Mouse (Mus musculus): ENCODE data around the gene Upk3a. TPM values are rescaled to one million over a fixed set of nuclear protein-coding genes. Genes with fewer than 3 reads are reported as not detected.

The Upk3a gene
- polyA plus RNA-seq, 1 experiment from 2014 or later, result 0.47 TPM

DNA sequence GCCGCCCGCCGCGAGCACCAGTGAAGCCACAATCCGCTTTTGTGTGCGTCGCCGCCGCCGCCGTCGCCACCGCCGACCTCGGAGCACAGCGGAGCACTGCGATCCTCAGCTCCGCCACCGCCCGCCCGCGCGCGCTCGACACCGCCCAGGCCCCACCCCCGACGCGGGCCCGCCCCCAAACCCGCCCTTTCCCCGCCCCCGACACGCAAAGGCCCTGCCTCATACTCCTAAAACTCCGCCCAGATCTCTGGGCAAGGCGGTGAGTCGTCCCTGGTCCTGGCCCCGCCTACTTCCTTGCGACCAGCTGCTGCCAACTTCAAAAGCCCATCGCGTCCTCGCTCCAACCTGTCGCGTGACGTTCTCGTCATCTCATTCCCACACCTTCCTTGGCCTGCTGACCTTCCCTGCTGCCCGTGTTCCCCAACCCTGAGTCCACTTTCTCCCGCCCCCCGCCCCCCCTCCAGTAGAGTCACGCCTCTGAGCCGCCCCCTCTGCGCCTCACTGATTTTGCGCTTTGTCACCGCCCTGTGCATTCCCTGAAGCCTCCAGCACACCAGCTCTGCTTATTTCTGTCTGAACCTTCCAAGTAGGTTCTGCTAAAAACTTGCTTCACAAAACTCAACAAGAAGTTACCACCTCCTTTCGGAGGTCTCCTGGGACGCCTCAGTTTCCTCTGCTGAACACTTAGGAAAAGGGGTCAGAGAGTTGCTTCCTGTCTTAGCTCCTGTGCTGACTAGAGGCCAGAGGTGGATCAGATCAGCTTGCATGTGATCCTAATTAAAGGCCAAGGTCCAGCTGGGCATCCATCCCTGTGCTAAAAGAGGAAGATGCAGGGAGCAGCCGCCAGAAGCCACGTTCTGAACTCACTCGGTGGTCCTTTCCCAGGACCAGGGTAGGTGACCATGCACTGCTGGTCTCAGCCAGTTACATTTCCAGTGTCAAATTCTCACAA is 28.8 kb upstream of the Upk3a start, which contains the start of gene 5031439G07Rik:
Gene 5031439G07Rik, minus strand, starts transcription at position 678 of the 952 bp plus-strand sequence.
- WGBS, result 2% methylated on average over 59 of the region's 59 CpGs
- Histone ChIP-seq H3K9me3 (no peaks in the 10 kb centered on the region), H3K27me3 (ENCODE audit: insufficient read depth, poor library complexity, severe bottlenecking) (peaks cover 13% of the 10 kb centered on the region; the same call in 1 of the 2 replicates), H3K4me1 (replicated peaks) (peaks cover 44% of the 10 kb centered on the region), H3K27ac (peak within 1 kb of the TSS; percentile 91), H3K36me3 (0 out of 2 replicates have a peak, but pooled peaks cover 5% of the 10 kb centered on the region), H3K4me3 (peak within 1 kb of the TSS; percentile 89)
- peak; percentile 96 for DNase-seq (ENCODE audit: low spot score)

- no peak overlapping the region for H3K27ac ChIP-seq
- whole genome bisulfite sequencing, result 65% methylated on average over 3 of the region's 3 CpGs
- no peak for DNase-seq (ENCODE audit: low spot score)
- H3K36me3 ChIP-seq, result 0 out of 2 replicates have a peak, but pooled peaks cover 5% of the 10 kb centered on the region
- peaks cover 35% of the 10 kb centered on the region for H3K4me1 ChIP-seq (replicated peaks)
- no peaks in the 10 kb centered on the region for H3K9me3 ChIP-seq
- peak overlapping the region; percentile 89; the same call in 1 of the 2 replicates for H3K4me3 ChIP-seq
- H3K27me3 ChIP-seq (ENCODE audit: insufficient read depth, poor library complexity, severe bottlenecking), result peaks cover 16% of the 10 kb centered on the region; the same call in 1 of the 2 replicates
Observed at GRCm38 (mm10) chr15:84989098-84989497, 27.8 kb upstream of the Upk3a start.

DNA sequence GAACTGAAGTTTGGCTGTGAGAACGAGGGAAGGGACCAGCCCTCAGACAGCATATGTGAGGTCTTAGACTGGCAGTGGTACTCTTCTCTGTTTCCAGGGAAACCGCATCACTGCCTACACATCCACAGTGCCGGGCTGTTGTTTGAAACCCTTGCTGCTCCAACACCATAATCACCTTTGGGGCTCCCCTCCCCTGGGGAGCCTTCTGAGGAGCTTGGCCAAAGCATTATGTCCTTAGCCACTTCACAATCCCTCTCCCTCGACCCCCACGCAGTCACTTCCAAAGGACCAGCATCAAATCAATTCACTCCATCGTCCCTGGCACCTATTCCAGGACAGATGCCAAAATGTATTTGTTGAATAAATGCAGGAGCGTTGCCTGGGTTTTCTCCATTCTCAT is 27.2 kb upstream of the Upk3a start:
- Histone ChIP-seq H3K4me3 (no peak overlapping the region), H3K36me3 (0 out of 2 replicates have a peak, but pooled peaks cover 5% of the 10 kb centered on the region), H3K4me1 (replicated peaks) (peaks cover 37% of the 10 kb centered on the region), H3K27ac (no peak overlapping the region), H3K9me3 (no peaks in the 10 kb centered on the region), H3K27me3 (ENCODE audit: insufficient read depth, poor library complexity, severe bottlenecking) (peaks cover 18% of the 10 kb centered on the region; the same call in 1 of the 2 replicates)
- no peak for DNase-seq (ENCODE audit: low spot score)
- 67% methylated on average over 7 of the region's 7 CpGs for WGBS

- Histone ChIP-seq H3K9me3 (no peaks in the 10 kb centered on the region), H3K4me3 (no peak overlapping the region), H3K36me3 (no peaks in the 10 kb centered on the region), H3K27me3 (ENCODE audit: insufficient read depth, poor library complexity, severe bottlenecking) (peaks cover 9% of the 10 kb centered on the region; the same call in 1 of the 2 replicates), H3K4me1 (replicated peaks) (peaks cover 16% of the 10 kb centered on the region), H3K27ac (no peak overlapping the region)
- 40% methylated on average over 6 of the region's 6 CpGs for WGBS
- no peak for DNase-seq (ENCODE audit: low spot score)
Observed at GRCm38 (mm10) chr15:84994498-84994897, 22.4 kb upstream of the Upk3a start.

DNA sequence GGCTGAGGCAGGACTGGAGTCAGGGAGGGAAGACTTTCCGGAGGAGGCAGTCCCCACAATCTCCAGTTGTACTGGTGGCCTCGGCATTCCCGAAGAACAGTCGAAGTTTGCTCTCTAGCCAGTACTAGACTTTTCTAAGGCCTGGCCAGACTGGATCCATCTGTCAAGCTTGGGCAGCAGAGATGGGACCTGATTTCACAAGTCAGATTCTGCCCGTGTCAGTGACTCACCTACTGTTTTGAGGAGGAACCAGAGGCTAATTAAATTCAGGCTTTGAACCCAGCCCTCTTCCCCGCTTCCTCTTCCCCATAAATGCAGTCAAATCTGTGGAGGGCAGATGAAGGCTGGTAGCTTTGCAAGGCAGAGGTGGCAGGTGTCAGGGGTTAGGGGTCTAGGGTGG is 21.9 kb upstream of the Upk3a start:
- Histone ChIP-seq H3K4me1 (replicated peaks) (peaks cover 16% of the 10 kb centered on the region), H3K27me3 (ENCODE audit: insufficient read depth, poor library complexity, severe bottlenecking) (peaks cover 5% of the 10 kb centered on the region; the same call in 1 of the 2 replicates), H3K4me3 (no peak overlapping the region), H3K36me3 (no peaks in the 10 kb centered on the region), H3K9me3 (no peaks in the 10 kb centered on the region), H3K27ac (no peak overlapping the region)
- WGBS, result 47% methylated on average over 6 of the region's 6 CpGs
- DNase-seq (ENCODE audit: low spot score), result no peak

GRCm38 (mm10) chr15:84995967-84996366 is 21.0 kb upstream of the Upk3a start:
- Histone ChIP-seq H3K27me3 (ENCODE audit: insufficient read depth, poor library complexity, severe bottlenecking) (peaks cover 5% of the 10 kb centered on the region; the same call in 1 of the 2 replicates), H3K9me3 (no peaks in the 10 kb centered on the region), H3K4me3 (no peak overlapping the region), H3K36me3 (no peaks in the 10 kb centered on the region), H3K4me1 (replicated peaks) (peaks cover 16% of the 10 kb centered on the region), H3K27ac (no peak overlapping the region)
- peak; percentile 65 for DNase-seq (ENCODE audit: low spot score)
- WGBS, result 7% methylated on average over 1 of the region's 1 CpGs

DNA sequence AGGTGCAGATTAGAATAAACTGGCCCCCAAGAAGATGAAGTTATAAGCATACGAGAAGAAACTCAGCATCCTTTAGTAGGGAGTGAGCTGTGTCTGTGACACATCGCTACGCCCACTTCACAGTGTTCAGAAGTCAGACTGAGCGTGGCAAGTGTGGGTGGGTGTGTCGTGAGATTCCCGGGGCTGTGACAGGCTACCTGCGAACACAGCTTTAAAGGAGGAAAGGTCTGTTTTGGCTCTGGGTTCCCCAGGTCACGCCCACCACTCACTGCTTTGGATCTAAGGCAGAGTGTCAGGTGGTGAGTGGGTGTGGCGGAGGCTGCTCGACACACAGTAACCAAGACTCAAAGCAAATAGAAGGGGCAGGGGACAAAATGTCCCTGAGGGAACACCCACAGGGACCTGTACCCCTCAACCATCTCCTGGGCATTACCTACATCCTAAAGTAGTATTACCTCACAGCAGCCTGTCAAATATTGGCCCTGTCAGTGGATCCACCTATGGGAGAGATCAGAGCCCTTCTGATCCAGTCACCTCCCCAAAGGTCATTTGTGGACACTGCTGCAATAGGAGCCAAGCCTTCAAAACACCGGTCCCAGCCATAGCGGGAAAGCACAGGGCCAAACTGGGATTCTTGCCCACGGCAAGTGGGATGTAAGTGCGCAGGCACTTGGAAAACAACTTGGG is 19.0 kb upstream of the Upk3a start:
- Histone ChIP-seq H3K4me3 (no peak overlapping the region), H3K27me3 (ENCODE audit: insufficient read depth, poor library complexity, severe bottlenecking) (peaks cover 20% of the 10 kb centered on the region), H3K9me3 (no peaks in the 10 kb centered on the region), H3K4me1 (replicated peaks) (peaks cover 21% of the 10 kb centered on the region), H3K27ac (no peak overlapping the region), H3K36me3 (no peaks in the 10 kb centered on the region)
- WGBS, result 78% methylated on average over 14 of the region's 14 CpGs
- no peak for DNase-seq (ENCODE audit: low spot score)

GRCm38 (mm10) chr15:84999911-85000310 is 17.0 kb upstream of the Upk3a start:
- Histone ChIP-seq H3K9me3 (no peaks in the 10 kb centered on the region), H3K4me3 (no peak overlapping the region), H3K27me3 (ENCODE audit: insufficient read depth, poor library complexity, severe bottlenecking) (peaks cover 15% of the 10 kb centered on the region), H3K27ac (no peak overlapping the region), H3K36me3 (no peaks in the 10 kb centered on the region), H3K4me1 (replicated peaks) (peaks cover 16% of the 10 kb centered on the region)
- DNase-seq (ENCODE audit: low spot score), result no peak
- 66% methylated on average over 7 of the region's 7 CpGs for WGBS

- Histone ChIP-seq H3K27me3 (ENCODE audit: insufficient read depth, poor library complexity, severe bottlenecking) (peaks cover 15% of the 10 kb centered on the region), H3K9me3 (no peaks in the 10 kb centered on the region), H3K27ac (no peak overlapping the region), H3K4me1 (replicated peaks) (0 out of 2 replicates have a peak, but pooled peaks cover 5% of the 10 kb centered on the region), H3K36me3 (no peaks in the 10 kb centered on the region), H3K4me3 (no peak overlapping the region)
- peak; percentile 79 for DNase-seq (ENCODE audit: low spot score)
- WGBS, result 20% methylated on average over 29 of the region's 29 CpGs
Observed at GRCm38 (mm10) chr15:85000984-85001982, 15.7 kb upstream of the Upk3a start.

- Histone ChIP-seq H3K4me3 (no peak overlapping the region), H3K27ac (no peak overlapping the region), H3K4me1 (replicated peaks) (peaks cover 14% of the 10 kb centered on the region), H3K9me3 (no peaks in the 10 kb centered on the region), H3K27me3 (ENCODE audit: insufficient read depth, poor library complexity, severe bottlenecking) (peaks cover 7% of the 10 kb centered on the region; the same call in 1 of the 2 replicates), H3K36me3 (no peaks in the 10 kb centered on the region)
- 80% methylated on average over 8 of the region's 8 CpGs for WGBS
- no peak for DNase-seq (ENCODE audit: low spot score)
Observed at GRCm38 (mm10) chr15:85009666-85010065, 7.3 kb upstream of the Upk3a start.

DNA sequence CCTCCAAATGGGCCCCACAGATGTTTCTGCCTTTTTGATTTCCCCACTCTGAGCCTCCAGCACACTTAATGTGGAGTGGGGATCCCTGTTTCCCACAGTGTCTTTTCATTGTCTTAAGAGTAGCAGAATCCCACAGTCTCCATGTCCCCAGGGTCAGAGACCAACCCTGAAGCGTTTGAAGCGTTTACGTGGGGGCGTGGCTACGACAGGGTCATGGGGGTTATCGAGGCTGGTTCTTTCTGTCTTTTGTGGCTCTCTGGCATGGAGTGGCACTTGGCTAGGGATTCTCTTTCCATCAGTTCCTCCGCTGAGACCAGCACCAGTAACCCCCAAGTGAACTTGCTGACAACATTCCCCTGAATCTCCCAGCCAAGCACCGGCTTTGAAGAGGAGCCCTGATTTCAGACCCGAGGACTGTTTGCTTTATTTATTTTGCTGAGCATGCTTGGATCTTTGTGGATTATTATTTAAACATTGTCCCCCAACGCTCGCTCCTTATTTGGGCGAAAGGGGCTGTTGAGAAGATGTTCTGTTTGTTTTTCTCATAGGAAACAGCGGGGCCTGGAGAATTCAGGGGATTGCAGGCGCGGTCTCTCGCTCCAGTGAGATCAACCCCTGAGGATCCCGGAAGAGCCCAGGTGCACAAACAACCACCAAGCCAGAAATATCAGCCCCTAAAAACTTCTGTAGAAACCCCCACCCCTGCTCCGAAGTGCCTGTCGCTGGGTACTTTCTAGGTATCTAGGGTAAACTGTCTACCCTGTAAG is 4.9 kb upstream of the Upk3a start:
- peak overlapping the region; percentile 5; the same call in 1 of the 2 replicates for H3K27ac ChIP-seq
- H3K4me1 ChIP-seq (replicated peaks), result peaks cover 21% of the 10 kb centered on the region
- WGBS, result 32% methylated on average over 19 of the region's 19 CpGs
- H3K27me3 ChIP-seq (ENCODE audit: insufficient read depth, poor library complexity, severe bottlenecking), result peaks cover 18% of the 10 kb centered on the region
- no peak overlapping the region for H3K4me3 ChIP-seq
- DNase-seq (ENCODE audit: low spot score), result no peak
- H3K36me3 ChIP-seq, result no peaks in the 10 kb centered on the region
- no peaks in the 10 kb centered on the region for H3K9me3 ChIP-seq
